Mouse (Mus musculus) midbrain, postnatal 0 days (tissue): ENCODE data around the gene Tead3. TPM values are rescaled to one million over a fixed set of nuclear protein-coding genes. Genes with fewer than 3 reads are reported as not detected.
"Not testable (repeated sequence)": the region's sequence is repeated elsewhere in the genome, so short reads cannot be mapped to it uniquely, and the experiment has no call there.

Experiments
- ATAC-seq: fragments of 200-750 bp; cut with Nextera tagmentation; 2 replicates; pipeline ENCODE4 v1.8.0; 2017; ENCODE audit warnings: moderate number of reproducible peaks, mild to moderate bottlenecking, moderate TSS enrichment, moderate library complexity; ENCODE audit not compliant: low FRiP score
- DNase-seq: peaks from one replicate; pipeline ENCODE4 v3.0.0-alpha.2; 2015; ENCODE audit warnings: low spot score
- H3K27ac ChIP-seq: fragments of 300-500 bp; sonication (generic); 2 replicates; pipeline ENCODE4 v1.5.1; 2014; ENCODE audit warnings: low read depth, mild to moderate bottlenecking, low read length, mixed read lengths
- H3K27me3 ChIP-seq: fragments of 300-500 bp; sonication (generic); 2 replicates; pipeline ENCODE4 v1.6.1; 2014; ENCODE audit warnings: low read length, control low read depth, mixed read lengths; ENCODE audit not compliant: insufficient read depth
- H3K36me3 ChIP-seq: fragments of 300-500 bp; sonication (generic); 2 replicates; pipeline ENCODE4 v1.6.1; 2014; ENCODE audit warnings: low read length, control low read depth, mixed read lengths; ENCODE audit not compliant: insufficient read depth
- H3K4me1 ChIP-seq: fragments of 300-500 bp; sonication (generic); 2 replicates; pipeline ENCODE4 v1.6.1; 2014; ENCODE audit warnings: mild to moderate bottlenecking, control low read depth, antibody characterized with exemption, low read length, mixed read lengths; ENCODE audit not compliant: insufficient read depth
- H3K4me2 ChIP-seq: fragments of 300-500 bp; sonication (generic); 2 replicates; pipeline ENCODE4 v1.6.1; 2014; ENCODE audit warnings: low read depth, mild to moderate bottlenecking, low read length, mixed read lengths; ENCODE audit not compliant: poor library complexity, severe bottlenecking
- H3K4me3 ChIP-seq: fragments of 300-500 bp; sonication (generic); 2 replicates; pipeline ENCODE4 v1.5.1; 2014; ENCODE audit warnings: low read depth, mild to moderate bottlenecking, low read length, moderate library complexity
- H3K9ac ChIP-seq: fragments of 300-500 bp; sonication (generic); replicated peaks from 2 replicates; pipeline ENCODE4 v1.6.1; 2014; ENCODE audit warnings: mild to moderate bottlenecking, low read length, moderate library complexity, mixed read lengths; ENCODE audit not compliant: poor library complexity, severe bottlenecking
- H3K9me3 ChIP-seq: fragments of 300-500 bp; sonication (generic); 2 replicates; pipeline ENCODE4 v1.6.1; 2016; ENCODE audit warnings: low read length, control low read depth
- CTCF ChIP-seq: IDR thresholded peaks from 2 replicates; pipeline ENCODE4 v1.5.1; 2016; ENCODE audit warnings: antibody characterized with exemption, mild to moderate bottlenecking
- WGBS: fragments of 180-500 bp; shearing (Covaris S2); extraction: QIAGEN DNeasy Blood & Tissue Kit; methylation state at CpG from one replicate; pipeline ENCODE4 v1.1.7; 2014; 5-methylcytosine and 5-hydroxymethylcytosine counted together
- polyA plus RNA-seq: library from polyadenylated mRNA; unstranded; fragments of >200 nt; fragmentation: Nextera tagmentation; extraction: Ambion mirVana; gene quantifications from 2 replicates; pipeline ENCODE4 v1.2.1, GENCODE M21; 2015
- total RNA-seq: library from RNA; depleted of rRNA; stranded (reverse); fragments of >200 nt; gene quantifications from 2 replicates; pipeline ENCODE4 v1.2.3, GENCODE M21; 2014

Gene Tead3
- total and polyA plus RNA-seq, 2 experiments from 2014 or later, result 1.2 to 5.4 TPM

GRCm38 (mm10) chr17:28326951-28327350 is 23.7 kb downstream of the Tead3 start:
- no peak for ATAC-seq
- Histone ChIP-seq H3K4me1 (peaks cover 4% of the 10 kb centered on the region; the same call in 1 of the 2 replicates), H3K4me3 (no peak overlapping the region), H3K9me3 (no peaks in the 10 kb centered on the region), H3K36me3 (peaks cover 15% of the 10 kb centered on the region), H3K27me3 (no peaks in the 10 kb centered on the region), H3K4me2 (no peak overlapping the region), H3K27ac (peak overlapping the region; percentile 88; the same call in 1 of the 2 replicates), H3K9ac (no peak overlapping the region)
- DNase-seq, result no peak
- WGBS, result 90% methylated on average over 3 of the region's 3 CpGs
- no peak for TF ChIP-seq CTCF

- no peak overlapping the region for H3K9ac ChIP-seq
- TF ChIP-seq CTCF, result no peak
- H3K4me1 ChIP-seq, result peaks cover 4% of the 10 kb centered on the region; the same call in 1 of the 2 replicates
- no peak overlapping the region for H3K4me2 ChIP-seq
- DNase-seq, result no peak
- H3K9me3 ChIP-seq, result no peaks in the 10 kb centered on the region
- ATAC-seq, result no peak
- no peak overlapping the region for H3K4me3 ChIP-seq
- WGBS, result 87% methylated on average over 8 of the region's 8 CpGs
- H3K27ac ChIP-seq, result no peak overlapping the region
- peaks cover 7% of the 10 kb centered on the region for H3K36me3 ChIP-seq
- H3K27me3 ChIP-seq, result no peaks in the 10 kb centered on the region
Measured at GRCm38 (mm10) chr17:28325751-28326150, 24.9 kb downstream of the Tead3 start.

GRCm38 (mm10) chr17:28324416-28324815 is 26.2 kb downstream of the Tead3 start:
- not testable (repeated sequence) for H3K27me3 ChIP-seq, H3K4me1 ChIP-seq, H3K27ac ChIP-seq, DNase-seq, H3K9me3 ChIP-seq, H3K4me3 ChIP-seq, H3K4me2 ChIP-seq, ATAC-seq, H3K9ac ChIP-seq, H3K36me3 ChIP-seq
- 96% methylated on average over 7 of the region's 7 CpGs for whole genome bisulfite sequencing
- TF ChIP-seq CTCF, result peak; percentile 42

GRCm38 (mm10) chr17:28323786-28324185 is 26.8 kb downstream of the Tead3 start:
- DNase-seq (no peak), ATAC-seq (no peak)
- H3K4me1 ChIP-seq, result no peaks in the 10 kb centered on the region
- no peak overlapping the region for H3K4me3 ChIP-seq
- H3K4me2 ChIP-seq, result no peak overlapping the region
- H3K27me3 ChIP-seq, result no peaks in the 10 kb centered on the region
- H3K9ac ChIP-seq, result no peak overlapping the region
- 92% methylated on average over 8 of the region's 8 CpGs for WGBS
- peaks cover 4% of the 10 kb centered on the region for H3K36me3 ChIP-seq
- no peak overlapping the region for H3K27ac ChIP-seq
- H3K9me3 ChIP-seq, result no peaks in the 10 kb centered on the region
- TF ChIP-seq CTCF, result no peak

GRCm38 (mm10) chr17:28321700-28322099 is 28.9 kb downstream of the Tead3 start:
- no peak for ATAC-seq
- TF ChIP-seq CTCF, result no peak
- Histone ChIP-seq H3K4me2 (no peak overlapping the region), H3K27me3 (no peaks in the 10 kb centered on the region), H3K27ac (no peak overlapping the region), H3K4me3 (no peak overlapping the region), H3K4me1 (no peaks in the 10 kb centered on the region), H3K9ac (no peak overlapping the region), H3K9me3 (no peaks in the 10 kb centered on the region), H3K36me3 (peaks cover 19% of the 10 kb centered on the region)
- WGBS, result 92% methylated on average over 4 of the region's 4 CpGs
- DNase-seq, result no peak

GRCm38 (mm10) chr17:28317725-28318124 is 32.9 kb downstream of the Tead3 start:
- ATAC-seq (no peak), DNase-seq (no peak)
- Histone ChIP-seq H3K36me3 (peaks cover 20% of the 10 kb centered on the region), H3K4me1 (peaks cover 6% of the 10 kb centered on the region; the same call in 1 of the 2 replicates), H3K4me2 (no peak overlapping the region), H3K4me3 (no peak overlapping the region), H3K27me3 (no peaks in the 10 kb centered on the region), H3K9ac (no peak overlapping the region), H3K9me3 (no peaks in the 10 kb centered on the region), H3K27ac (no peak overlapping the region)
- no peak for TF ChIP-seq CTCF
- WGBS, result 85% methylated on average over 9 of the region's 9 CpGs
